Mouse (Mus musculus): ENCODE measurements around the gene Uchl1.

- TF ChIP-seq CTCF (IDR thresholded peaks at IDR 0.05; ENCODE audit: low read depth, low read length), result no peak
- no peak for TF ChIP-seq POLR2A (IDR thresholded peaks at IDR 0.05; ENCODE audit: borderline replicate concordance, low read depth, low read length)
Observed at GRCm38 (mm10) chr5:66730621-66731301, 54.9 kb downstream of the Uchl1 start.
